Mouse (Mus musculus): ENCODE measurements around the gene Ptgds.

Gene Ptgds

GRCm38 (mm10) chr2:25469969-25470368, at the start of gene Ptgds:
Gene Ptgds (minus strand): TSS chr2:25470046.
- DNase-seq (ENCODE audit: low read depth): no peak

GRCm38 (mm10) chr2:25509912-25510311, 40.1 kb upstream of the Ptgds start:
- no peak for DNase-seq (ENCODE audit: low read depth)

GRCm38 (mm10) chr2:25506964-25507363, 37.1 kb upstream of the Ptgds start:
- peak; percentile 31 for DNase-seq (ENCODE audit: low read depth)

- DNase-seq (ENCODE audit: low read depth): no peak
Observed at GRCm38 (mm10) chr2:25505860-25506259, 36.0 kb upstream of the Ptgds start.

- DNase-seq (ENCODE audit: low read depth): no peak
Observed at GRCm38 (mm10) chr2:25505000-25505399, 35.2 kb upstream of the Ptgds start.

- DNase-seq (ENCODE audit: low read depth): no peak
Observed at GRCm38 (mm10) chr2:25504538-25504937, 34.7 kb upstream of the Ptgds start.

- peak; percentile 36 for DNase-seq (ENCODE audit: low read depth)
Observed at GRCm38 (mm10) chr2:25502726-25503125, 32.9 kb upstream of the Ptgds start.

- no peak for DNase-seq (ENCODE audit: low read depth)
Observed at GRCm38 (mm10) chr2:25501593-25502486, 32.0 kb upstream of the Ptgds start, which contains the start of gene C8g. Gene C8g (minus strand): TSS chr2:25501719.

GRCm38 (mm10) chr2:25500576-25501405, 30.9 kb upstream of the Ptgds start, which contains the start of gene Fbxw5:
Gene Fbxw5 (plus strand): TSS chr2:25500750.
- DNase-seq (ENCODE audit: low read depth): peak; percentile 91

- no peak for DNase-seq (ENCODE audit: low read depth)
Observed at GRCm38 (mm10) chr2:25500071-25500575, 30.3 kb upstream of the Ptgds start.

GRCm38 (mm10) chr2:25498622-25499478, 29.0 kb upstream of the Ptgds start:
- no peak for DNase-seq (ENCODE audit: low read depth)

- no peak for DNase-seq (ENCODE audit: low read depth)
Observed at GRCm38 (mm10) chr2:25497846-25498575, 28.2 kb upstream of the Ptgds start.

GRCm38 (mm10) chr2:25496462-25496861, 26.6 kb upstream of the Ptgds start:
- DNase-seq (ENCODE audit: low read depth): no peak

GRCm38 (mm10) chr2:25493476-25493961, 23.7 kb upstream of the Ptgds start, which contains the start of gene Lcn12:
Gene Lcn12 (minus strand): TSS chr2:25493911.
- DNase-seq (ENCODE audit: low read depth): no peak

GRCm38 (mm10) chr2:25492988-25493387, 23.1 kb upstream of the Ptgds start:
- no peak for DNase-seq (ENCODE audit: low read depth)

- DNase-seq (ENCODE audit: low read depth): no peak
Observed at GRCm38 (mm10) chr2:25488671-25489068, 18.8 kb upstream of the Ptgds start.

GRCm38 (mm10) chr2:25487965-25488670, 18.3 kb upstream of the Ptgds start:
- DNase-seq (ENCODE audit: low read depth): no peak

GRCm38 (mm10) chr2:25484901-25485647, 15.2 kb upstream of the Ptgds start:
- no peak for DNase-seq (ENCODE audit: low read depth)

GRCm38 (mm10) chr2:25482969-25483368, 13.1 kb upstream of the Ptgds start:
- DNase-seq (ENCODE audit: low read depth): no peak

Measured in c-Kit-positive CD71-negative TER-119-negative erythroid progenitor cells, embryonic 14.5 days (primary cell).